Mouse (Mus musculus): ENCODE results near the gene Olfr589. TPM values are rescaled to one million over a fixed set of nuclear protein-coding genes. Genes with fewer than 3 reads are reported as not detected.

Olfr589 gene
- polyA plus RNA-seq (2012; ENCODE audit: low replicate concordance): not detected in 2 replicates

GRCm38 (mm10) chr7:103156256-103156655 lies at the start of gene Olfr589:
TSS of gene Olfr589 (minus strand) at chr7:103156356.

GRCm38 (mm10) chr7:103184503-103184902 lies 28.3 kb upstream of the Olfr589 start, which contains the start of gene Olfr592:
TSS of gene Olfr592 (plus strand) at chr7:103184803.

GRCm38 (mm10) chr7:103178240-103178639 lies 22.1 kb upstream of the Olfr589 start, which contains the start of gene Olfr591:
TSS of gene Olfr591 (minus strand) at chr7:103178340.

GRCm38 (mm10) chr7:103140579-103140978 lies 15.6 kb downstream of the Olfr589 start, which contains the start of gene Olfr588-ps1:
TSS of gene Olfr588-ps1 (plus strand) at chr7:103140879.

GRCm38 (mm10) chr7:103125538-103125937 lies 30.6 kb downstream of the Olfr589 start, which contains the start of gene Olfr586:
TSS of gene Olfr586 (minus strand) at chr7:103125638.

Other genes with a start within 250 kb of the Olfr589 start
- not detected in 2 replicates for gene Olfr571, start 238.8 kb downstream of the Olfr589 start, polyA plus RNA-seq (2012; ENCODE audit: low replicate concordance)
- gene Olfr572, start 231.9 kb downstream of the Olfr589 start, polyA plus RNA-seq (2012; ENCODE audit: low replicate concordance): not detected in 2 replicates
- not detected in 2 replicates for gene Olfr573-ps1, start 213.8 kb downstream of the Olfr589 start, polyA plus RNA-seq (2012; ENCODE audit: low replicate concordance)
- not detected in 2 replicates for gene Olfr574, start 207.9 kb downstream of the Olfr589 start, polyA plus RNA-seq (2012; ENCODE audit: low replicate concordance)
- not detected in 2 replicates for gene Olfr575, start 197.6 kb downstream of the Olfr589 start, polyA plus RNA-seq (2012; ENCODE audit: low replicate concordance)
- gene Olfr576, start 193.7 kb downstream of the Olfr589 start, polyA plus RNA-seq (2012; ENCODE audit: low replicate concordance): not detected in 2 replicates
- not detected in 2 replicates for gene Olfr577, start 180.4 kb downstream of the Olfr589 start, polyA plus RNA-seq (2012; ENCODE audit: low replicate concordance)
- gene Olfr578, start 167.0 kb downstream of the Olfr589 start, polyA plus RNA-seq (2012; ENCODE audit: low replicate concordance): not detected in 2 replicates
- gene Olfr582, start 118.3 kb downstream of the Olfr589 start, polyA plus RNA-seq (2012; ENCODE audit: low replicate concordance): not detected in 2 replicates
- gene Olfr583, start 105.1 kb downstream of the Olfr589 start, polyA plus RNA-seq (2012; ENCODE audit: low replicate concordance): not detected in 2 replicates
- gene Olfr584, start 74.5 kb downstream of the Olfr589 start, polyA plus RNA-seq (2012; ENCODE audit: low replicate concordance): not detected in 2 replicates
- gene Olfr585, start 58.6 kb downstream of the Olfr589 start, polyA plus RNA-seq (2012; ENCODE audit: low replicate concordance): not detected in 2 replicates
- gene Olfr586, start 30.7 kb downstream of the Olfr589 start, polyA plus RNA-seq (2012; ENCODE audit: low replicate concordance): not detected in 2 replicates
- not detected in 2 replicates for gene Olfr588-ps1, start 15.5 kb downstream of the Olfr589 start, polyA plus RNA-seq (2012; ENCODE audit: low replicate concordance)
- gene Olfr591, start 22.0 kb upstream of the Olfr589 start, polyA plus RNA-seq (2012; ENCODE audit: low replicate concordance): not detected in 2 replicates
- 0.02 TPM in 1 of 2 replicates, not detected in the other for gene Olfr592, start 28.4 kb upstream of the Olfr589 start, polyA plus RNA-seq (2012; ENCODE audit: low replicate concordance)
- gene Olfr593, start 55.5 kb upstream of the Olfr589 start, polyA plus RNA-seq (2012; ENCODE audit: low replicate concordance): not detected in 2 replicates
- gene Olfr594, start 60.6 kb upstream of the Olfr589 start, polyA plus RNA-seq (2012; ENCODE audit: low replicate concordance): not detected in 2 replicates
- gene Usp17ld, start 96.1 kb upstream of the Olfr589 start, polyA plus RNA-seq (2012; ENCODE audit: low replicate concordance): not detected in 2 replicates
- not detected in 2 replicates for gene Olfr596, start 149.3 kb upstream of the Olfr589 start, polyA plus RNA-seq (2012; ENCODE audit: low replicate concordance)
- gene Olfr597, start 160.0 kb upstream of the Olfr589 start, polyA plus RNA-seq (2012; ENCODE audit: low replicate concordance): not detected in 2 replicates
- gene Olfr598, start 167.2 kb upstream of the Olfr589 start, polyA plus RNA-seq (2012; ENCODE audit: low replicate concordance): not detected in 2 replicates
- not detected in 2 replicates for gene Olfr599, start 179.6 kb upstream of the Olfr589 start, polyA plus RNA-seq (2012; ENCODE audit: low replicate concordance)
- gene Olfr600, start 193.3 kb upstream of the Olfr589 start, polyA plus RNA-seq (2012; ENCODE audit: low replicate concordance): not detected in 2 replicates
- not detected in 2 replicates for gene Olfr601, start 206.3 kb upstream of the Olfr589 start, polyA plus RNA-seq (2012; ENCODE audit: low replicate concordance)
- gene Olfr603, start 229.8 kb upstream of the Olfr589 start, polyA plus RNA-seq (2012; ENCODE audit: low replicate concordance): not detected in 2 replicates